9 mouse cellular contexts compared by ENCODE assay signal in the genomic region with DNA sequence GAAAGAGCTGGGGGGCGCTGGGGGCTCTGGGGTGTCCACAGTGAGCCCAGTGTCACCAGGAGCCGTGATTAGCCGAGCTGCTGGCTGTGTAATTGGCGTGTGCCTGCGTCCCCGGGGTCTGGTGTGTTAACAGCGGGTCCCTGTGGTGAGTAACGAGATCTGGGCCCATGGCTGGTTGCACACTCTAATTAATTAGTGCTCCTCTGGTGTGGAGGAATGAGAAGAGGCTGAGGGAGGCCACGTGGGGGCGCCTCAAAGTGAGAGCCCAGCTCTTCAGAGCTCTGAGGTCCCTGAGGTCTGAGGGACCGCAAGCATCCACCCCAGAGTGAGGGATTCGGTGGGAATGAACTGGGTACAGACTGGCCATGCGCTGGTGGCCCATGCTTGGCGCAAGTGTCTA. TPM values are rescaled to one million over a fixed set of nuclear protein-coding genes. Genes with fewer than 3 reads are reported as not detected.
DNase-seq lines count a peak whose midpoint lies in the region; ATAC-seq lines count a peak whose summit lies in the region.
"Had no signal": no experiment of that assay in that cellular context is flagged by ENCODE, and none has a peak within 500 bp of the region (broad histone marks: within the 10 kb centered on the region; RNA-seq: fewer than 3 reads in every experiment).

No protein-coding gene starts in this region.

- no peak overlapping the region for H3K4me3 ChIP-seq in hindbrain, embryonic 11.5 days (ENCODE audit: low read depth, low read length)
- no peak overlapping the region for H3K4me3 ChIP-seq in hindbrain, embryonic 12.5 days
- H3K4me3 ChIP-seq in forebrain, embryonic 16.5 days (replicated peaks; ENCODE audit: low read length), result no peak overlapping the region

- H3K36me3 ChIP-seq in hindbrain, embryonic 11.5 days (ENCODE audit: control insufficient read depth, insufficient read depth, low read length), result no peaks in the 10 kb centered on the region
- no peaks in the 10 kb centered on the region for H3K36me3 ChIP-seq in hindbrain, embryonic 12.5 days
- H3K36me3 ChIP-seq in forebrain, embryonic 16.5 days (ENCODE audit: control insufficient read depth, insufficient read depth), result no peaks in the 10 kb centered on the region

- no peaks in the 10 kb centered on the region for H3K4me1 ChIP-seq in hindbrain, embryonic 11.5 days (replicated peaks; ENCODE audit: control insufficient read depth, insufficient read depth, low read length)
- peaks cover 21% of the 10 kb centered on the region for H3K4me1 ChIP-seq in hindbrain, embryonic 12.5 days
- peaks cover 45% of the 10 kb centered on the region for H3K4me1 ChIP-seq in forebrain, embryonic 16.5 days (replicated peaks; ENCODE audit: control insufficient read depth, insufficient read depth, low read length)

- 31% methylated on average over 14 of the region's 14 CpGs for WGBS in hindbrain, embryonic 11.5 days
- WGBS in hindbrain, embryonic 12.5 days, result 25% methylated on average over 14 of the region's 14 CpGs
- 17% methylated on average over 14 of the region's 14 CpGs for WGBS in forebrain, embryonic 16.5 days

- H3K4me2 ChIP-seq in hindbrain, embryonic 11.5 days (replicated peaks; ENCODE audit: low read depth, low read length), result no peak overlapping the region
- H3K4me2 ChIP-seq in hindbrain, embryonic 12.5 days (replicated peaks), result no peak overlapping the region
- H3K4me2 ChIP-seq in forebrain, embryonic 16.5 days (ENCODE audit: low read length), result no peak overlapping the region

- no peak overlapping the region for H3K9ac ChIP-seq in hindbrain, embryonic 11.5 days (ENCODE audit: low read depth, low read length)
- H3K9ac ChIP-seq in hindbrain, embryonic 12.5 days, result no peak overlapping the region
- H3K9ac ChIP-seq in forebrain, embryonic 16.5 days (replicated peaks; ENCODE audit: low read depth, low read length), result no peak overlapping the region

- no peak overlapping the region for H3K27ac ChIP-seq in hindbrain, embryonic 11.5 days (ENCODE audit: low read depth, low read length)
- H3K27ac ChIP-seq in hindbrain, embryonic 12.5 days, result no peak overlapping the region
- peak overlapping the region; percentile 94 for H3K27ac ChIP-seq in forebrain, embryonic 16.5 days (ENCODE audit: low read length)
- H3K27ac ChIP-seq: macrophage had no signal

- H3K9me3 ChIP-seq in hindbrain, embryonic 11.5 days (ENCODE audit: control insufficient read depth, low read length), result no peaks in the 10 kb centered on the region
- H3K9me3 ChIP-seq in hindbrain, embryonic 12.5 days (replicated peaks), result no peaks in the 10 kb centered on the region
- H3K9me3 ChIP-seq in forebrain, embryonic 16.5 days (ENCODE audit: control insufficient read depth, low read length), result no peaks in the 10 kb centered on the region

- H3K27me3 ChIP-seq in hindbrain, embryonic 11.5 days (ENCODE audit: control insufficient read depth, insufficient read depth, low read length), result peaks cover 13% of the 10 kb centered on the region
- H3K27me3 ChIP-seq in hindbrain, embryonic 12.5 days, result peaks cover 53% of the 10 kb centered on the region
- H3K27me3 ChIP-seq in forebrain, embryonic 16.5 days (replicated peaks; ENCODE audit: control insufficient read depth, insufficient read depth, low read length), result no peaks in the 10 kb centered on the region

- peak; percentile 39 for DNase-seq in hindbrain, embryonic 11.5 days (ENCODE audit: low spot score)
- DNase-seq in right cerebral cortex, postnatal 10 days (ENCODE audit: low spot score in 2 of 2), result peak; percentile 45 to 46
- DNase-seq in right cerebral cortex, adult 18-20 months, result no peak
- peak; percentile 34 for DNase-seq in retina, postnatal 7 days (ENCODE audit: low read depth, low spot score)
- DNase-seq in urinary bladder, adult 18-20 months (ENCODE audit: low spot score in 2 of 2), result no peak

- ATAC-seq in hindbrain, embryonic 11.5 days (ENCODE audit: low FRiP score), result no peak
- ATAC-seq in hindbrain, embryonic 12.5 days (ENCODE audit: low FRiP score), result no peak; the same call in 1 of the 2 replicates
- ATAC-seq in forebrain, embryonic 16.5 days, result no peak
- no peak for ATAC-seq in erythroid progenitor cell, adult 5-6 weeks (replicated peaks; ENCODE audit: low FRiP score, poor library complexity, severe bottlenecking)

RNA-seq across cellular contexts. Expression of gene Calcoco1, which starts 13.1 kb away (rescaled TPM):
- polyA plus RNA-seq in hindbrain, embryonic 11.5 days (2014; fragmentation: Nextera tagmentation; extraction: Ambion mirVana), result 26.2 and 30.1 TPM in 2 replicates
- 47.3 and 49.1 TPM in 2 replicates for polyA plus RNA-seq in hindbrain, embryonic 12.5 days (2016; fragmentation: Nextera tagmentation; extraction: Ambion mirVana)
- 80.6 and 87.7 TPM in 2 replicates for polyA plus RNA-seq in forebrain, embryonic 16.5 days (2015; fragmentation: Nextera tagmentation; extraction: Ambion mirVana)
- 17.6 and 21.6 TPM in 2 replicates for total RNA-seq in erythroid progenitor cell, adult 5-6 weeks (2015; ENCODE audit: low replicate concordance)
- 34.1 and 40.8 TPM in 2 replicates for total RNA-seq in erythroid progenitor cell, adult 5-6 weeks (2017; ENCODE audit: low replicate concordance)

Comparison
In these comparisons a context has a peak if more than half of its experiments do, and no peak if none do; other contexts are left out.
1. DNase-seq: peak in hindbrain, embryonic 11.5 days (single experiment), right cerebral cortex, postnatal 10 days (2 of 2) and retina, postnatal 7 days (single experiment); none in right cerebral cortex, adult 18-20 months (single experiment) and urinary bladder, adult 18-20 months (0 of 2).